Mouse (Mus musculus) thymus, adult 2 months (tissue): ENCODE data around the gene Dnajc2. TPM values are rescaled to one million over a fixed set of nuclear protein-coding genes. Genes with fewer than 3 reads are reported as not detected.
A peak's percentile ranks its signal among the peaks of the same experiment; 100 is the strongest.

Experiments used
- DNase-seq: peaks from one replicate; pipeline ENCODE4 v3.0.0; 2021
- H3K27ac ChIP-seq: fragments of 200-500 bp; 2 replicates; pipeline ENCODE4 v1.5.1; 2012; ENCODE audit warnings: low read length, control low read depth; ENCODE audit not compliant: control insufficient read depth, insufficient read depth
- H3K27me3 ChIP-seq: fragments of 200-500 bp; 2 replicates; pipeline ENCODE4 v1.6.1; 2012; ENCODE audit warnings: mild to moderate bottlenecking, low read length, moderate library complexity, mixed read lengths; ENCODE audit not compliant: control insufficient read depth, insufficient read depth
- H3K36me3 ChIP-seq: fragments of 200-500 bp; 2 replicates; pipeline ENCODE4 v1.6.1; 2012; ENCODE audit warnings: mild to moderate bottlenecking, low read length, moderate library complexity; ENCODE audit not compliant: control insufficient read depth, insufficient read depth
- H3K4me1 ChIP-seq: fragments of 200-500 bp; replicated peaks from 2 replicates; pipeline ENCODE4 v1.6.1; 2012; ENCODE audit warnings: low read length; ENCODE audit not compliant: control insufficient read depth, insufficient read depth
- H3K4me3 ChIP-seq: fragments of 200-500 bp; 2 replicates; pipeline ENCODE4 v1.5.1; 2012; ENCODE audit warnings: mild to moderate bottlenecking, low read length, control low read depth, moderate library complexity; ENCODE audit not compliant: control insufficient read depth, insufficient read depth
- CTCF ChIP-seq: fragments of 200-500 bp; IDR thresholded peaks from 2 replicates; pipeline ENCODE4 v1.5.1; 2012; ENCODE audit warnings: mild to moderate bottlenecking, control low read depth, low read length, moderate library complexity, borderline replicate concordance; ENCODE audit not compliant: control insufficient read depth, poor library complexity, insufficient read depth; ENCODE audit errors: extremely low read depth
- POLR2A ChIP-seq: fragments of 200-500 bp; IDR thresholded peaks from 2 replicates; pipeline ENCODE4 v1.6.1; 2012; ENCODE audit warnings: mild to moderate bottlenecking, low read length, control low read depth, moderate library complexity; ENCODE audit not compliant: control insufficient read depth, poor library complexity, insufficient read depth; ENCODE audit errors: extremely low read depth
- WGBS: fragments of 180-500 bp; shearing (Covaris S2); methylation state at CpG from one replicate; pipeline ENCODE4 v1.1.7; 2018; 5-methylcytosine and 5-hydroxymethylcytosine counted together
- polyA plus RNA-seq: library from polyadenylated mRNA; depleted of rRNA; stranded (reverse); fragments of >200 nt; gene quantifications from 2 replicates; pipeline ENCODE4 v1.2.3, GENCODE M21; 2012

Dnajc2 gene
- polyA plus RNA-seq, 1 experiment, result 17.0 TPM

- Histone ChIP-seq H3K27me3 (no peaks in the 10 kb centered on the region), H3K4me3 (no peak overlapping the region), H3K27ac (no peak overlapping the region), H3K4me1 (no peaks in the 10 kb centered on the region), H3K36me3 (peaks cover 70% of the 10 kb centered on the region)
- WGBS, result 92% methylated on average over 8 of the region's 8 CpGs
- TF ChIP-seq CTCF (no peak), POLR2A (no peak)
- no peak for DNase-seq
Measured at GRCm38 (mm10) chr5:21745966-21746365, 39.1 kb downstream of the Dnajc2 start.

DNA sequence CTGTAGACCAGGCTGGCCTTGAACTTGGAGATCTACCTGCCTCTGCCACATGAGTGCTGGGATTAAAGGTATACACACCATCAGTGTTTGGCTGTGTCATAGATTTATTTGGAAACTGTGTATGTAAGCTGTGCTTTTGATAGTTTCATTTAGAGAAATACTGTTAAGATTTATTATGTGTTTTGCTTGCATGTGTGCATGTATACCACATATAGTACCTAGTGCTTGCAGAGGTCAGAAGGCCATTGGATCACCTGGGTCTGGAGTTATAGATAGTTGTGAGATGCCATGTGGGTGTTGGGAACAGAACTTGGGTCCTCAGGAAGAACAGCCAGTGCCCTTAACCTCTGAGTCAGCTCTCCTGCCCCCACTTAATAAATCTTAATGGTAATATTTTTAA lies 40.4 kb downstream of the Dnajc2 start:
- no peak overlapping the region for H3K4me3 ChIP-seq
- TF ChIP-seq CTCF (no peak), POLR2A (no peak)
- peaks cover 76% of the 10 kb centered on the region for H3K36me3 ChIP-seq
- no peaks in the 10 kb centered on the region for H3K27me3 ChIP-seq
- no peak for DNase-seq
- no peak overlapping the region for H3K27ac ChIP-seq
- H3K4me1 ChIP-seq, result no peaks in the 10 kb centered on the region

DNA sequence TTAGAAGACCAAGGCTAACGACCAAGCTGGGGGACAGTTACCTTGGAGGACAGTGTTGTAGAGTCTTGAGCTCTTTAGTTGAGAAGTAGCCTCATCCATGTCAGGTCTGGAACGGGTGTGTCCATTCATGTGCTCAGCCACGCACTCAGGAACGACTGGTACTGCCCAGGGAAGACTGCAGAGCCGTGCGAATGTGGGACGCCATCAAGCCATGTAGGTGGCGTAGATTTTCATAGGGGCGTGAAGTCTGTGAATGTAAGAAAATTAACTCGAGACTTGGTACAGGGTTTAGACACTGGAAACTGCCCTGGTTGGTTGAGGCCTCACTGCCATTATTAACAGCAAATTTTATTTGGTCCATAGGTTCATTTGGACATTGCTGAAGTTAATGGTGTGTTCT lies 41.4 kb downstream of the Dnajc2 start:
- WGBS, result 97% methylated on average over 10 of the region's 10 CpGs

DNA sequence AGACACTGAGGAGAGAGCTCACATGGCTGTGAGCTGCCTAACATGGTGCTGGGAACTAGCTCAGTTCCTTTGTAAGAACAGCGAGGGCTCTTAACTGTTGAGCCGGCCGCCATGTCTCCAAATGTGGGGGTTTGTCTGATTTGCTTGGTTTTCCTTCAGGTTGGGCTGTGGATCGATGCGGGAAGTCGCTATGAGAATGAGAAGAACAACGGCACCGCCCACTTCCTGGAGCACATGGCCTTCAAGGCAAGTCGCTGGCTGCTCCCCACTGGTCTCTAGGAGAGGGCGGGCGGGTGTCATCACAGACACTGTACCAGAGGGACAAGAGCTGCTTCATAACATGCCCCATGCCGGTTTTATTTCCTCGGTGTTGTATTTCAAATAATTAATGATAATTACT lies 45.2 kb downstream of the Dnajc2 start:
- DNase-seq, result no peak
- H3K27me3 ChIP-seq, result no peaks in the 10 kb centered on the region
- no peak overlapping the region for H3K27ac ChIP-seq
- H3K36me3 ChIP-seq, result peaks cover 45% of the 10 kb centered on the region
- 93% methylated on average over 13 of the region's 13 CpGs for WGBS
- H3K4me3 ChIP-seq, result no peak overlapping the region
- H3K4me1 ChIP-seq, result peaks cover 5% of the 10 kb centered on the region
- TF ChIP-seq POLR2A (no peak), CTCF (no peak)

More for the DNA sequence above, 41.4 kb downstream of the Dnajc2 start:
- DNase-seq, result no peak
- H3K4me3 ChIP-seq, result no peak overlapping the region
- H3K27ac ChIP-seq, result no peak overlapping the region
- peaks cover 74% of the 10 kb centered on the region for H3K36me3 ChIP-seq
- TF ChIP-seq POLR2A, result no peak
- no peaks in the 10 kb centered on the region for H3K4me1 ChIP-seq
- H3K27me3 ChIP-seq, result no peaks in the 10 kb centered on the region

DNA sequence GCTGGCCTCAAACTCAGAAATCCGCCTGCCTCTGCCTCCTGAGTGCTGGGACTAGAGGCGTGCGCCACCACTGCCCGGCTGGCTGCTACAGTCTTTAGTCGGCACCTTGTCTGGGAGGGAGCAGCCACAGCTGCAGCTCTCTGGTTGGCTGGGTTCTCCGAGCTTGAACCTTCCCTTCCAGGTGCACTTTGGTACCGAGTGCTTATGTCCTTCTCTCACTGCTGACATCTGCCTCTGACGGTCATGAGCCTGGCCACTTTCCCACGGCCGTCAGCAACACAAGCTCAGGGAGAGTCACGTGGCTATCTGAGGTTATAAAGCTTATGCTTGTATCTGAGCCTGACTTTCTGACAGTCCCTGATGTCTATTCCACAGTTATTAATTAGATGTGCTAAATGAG lies 45.9 kb downstream of the Dnajc2 start:
- Histone ChIP-seq H3K27me3 (no peaks in the 10 kb centered on the region), H3K4me3 (no peak overlapping the region), H3K4me1 (peaks cover 5% of the 10 kb centered on the region), H3K36me3 (peaks cover 38% of the 10 kb centered on the region), H3K27ac (no peak overlapping the region)
- TF ChIP-seq CTCF, result no peak
- TF ChIP-seq POLR2A, result no peak
- 95% methylated on average over 11 of the region's 11 CpGs for WGBS
- DNase-seq, result no peak

GRCm38 (mm10) chr5:21737620-21738019 lies 47.4 kb downstream of the Dnajc2 start:
- 10% methylated on average over 10 of the region's 10 CpGs for WGBS
- Histone ChIP-seq H3K4me3 (peak overlapping the region; percentile 89), H3K27ac (no peak overlapping the region), H3K4me1 (peaks cover 5% of the 10 kb centered on the region), H3K27me3 (no peaks in the 10 kb centered on the region), H3K36me3 (peaks cover 23% of the 10 kb centered on the region)
- DNase-seq, result no peak
- TF ChIP-seq POLR2A (no peak), CTCF (no peak)

DNA sequence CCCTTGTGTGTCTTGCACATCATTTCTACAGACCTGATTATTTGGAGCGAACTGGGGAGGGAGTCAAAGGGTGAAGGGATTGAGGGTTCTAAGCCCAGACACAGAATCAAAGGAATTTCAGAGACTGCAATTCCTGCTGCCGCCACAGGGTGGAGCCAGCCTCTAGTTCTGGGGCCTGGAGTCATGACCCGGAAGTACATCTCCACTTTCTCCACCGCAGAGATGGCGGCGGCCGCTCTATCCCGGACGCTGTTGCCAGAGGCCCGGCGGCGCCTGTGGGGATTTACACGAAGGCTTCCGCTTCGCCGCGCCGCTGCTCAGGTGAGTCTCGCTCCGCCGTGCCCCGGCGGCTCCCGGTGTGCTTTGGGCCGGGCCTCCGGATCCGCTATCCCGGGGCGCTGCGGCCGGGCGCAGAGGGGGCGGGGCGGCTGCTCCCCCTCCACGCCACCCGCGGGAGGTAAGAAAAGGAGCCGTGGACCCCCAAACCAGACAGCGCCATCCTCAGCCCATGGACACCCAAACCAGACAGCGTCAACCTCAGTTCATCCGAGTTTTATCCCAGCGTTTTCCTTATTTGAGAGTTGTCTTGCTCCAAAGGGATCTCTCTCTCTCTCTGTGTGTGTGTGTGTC lies 48.0 kb downstream of the Dnajc2 start, which contains the start of gene Pmpcb:
TSS of gene Pmpcb (plus strand) at position 186 of the 630 bp plus-strand sequence.
- TF ChIP-seq CTCF (peak; percentile 85), POLR2A (peak; percentile 48; the same call in 1 of the 2 replicates)
- DNase-seq, result peak; percentile 89

More for the DNA sequence above, 48.0 kb downstream of the Dnajc2 start, which contains the start of gene Pmpcb:
- H3K4me3 ChIP-seq, result peak within 1 kb of the TSS; percentile 89
- peaks cover 17% of the 10 kb centered on the region for H3K36me3 ChIP-seq
- H3K27me3 ChIP-seq, result no peaks in the 10 kb centered on the region
- H3K4me1 ChIP-seq, result peaks cover 5% of the 10 kb centered on the region
- H3K27ac ChIP-seq, result peak within 1 kb of the TSS; percentile 3; the same call in 1 of the 2 replicates
- WGBS, result 0% methylated on average over 42 of the region's 42 CpGs
